Mouse (Mus musculus) c-Kit-positive CD71-negative TER-119-negative erythroid progenitor cells, embryonic 14.5 days (primary cell): ENCODE results near the gene Slc18a3.

ENCODE experiments used
- DNase-seq: peaks from one replicate; pipeline ENCODE4 v3.0.0-alpha.2; 2013; ENCODE audit warnings: low read depth

Gene Slc18a3

GRCm38 (mm10) chr14:32452552-32452951 is 12.1 kb downstream of the Slc18a3 start:
- no peak for DNase-seq

GRCm38 (mm10) chr14:32446989-32447388 is 17.7 kb downstream of the Slc18a3 start:
- DNase-seq, result no peak

- DNase-seq, result no peak
Observed at GRCm38 (mm10) chr14:32443446-32443845, 21.2 kb downstream of the Slc18a3 start.

GRCm38 (mm10) chr14:32439744-32440143 is 24.9 kb downstream of the Slc18a3 start:
- DNase-seq, result no peak

GRCm38 (mm10) chr14:32439316-32439715 is 25.3 kb downstream of the Slc18a3 start:
- no peak for DNase-seq

- no peak for DNase-seq
Observed at GRCm38 (mm10) chr14:32437352-32437793, 27.3 kb downstream of the Slc18a3 start.

- DNase-seq, result no peak
Observed at GRCm38 (mm10) chr14:32429030-32429602, 35.5 kb downstream of the Slc18a3 start.

GRCm38 (mm10) chr14:32423946-32424345 is 40.7 kb downstream of the Slc18a3 start:
- no peak for DNase-seq

- no peak for DNase-seq
Observed at GRCm38 (mm10) chr14:32418747-32419146, 45.9 kb downstream of the Slc18a3 start.
